Mouse (Mus musculus) G1E (cell line): Measurements from ENCODE around the gene Bche.

Experiments
- CTCF ChIP-seq: IDR thresholded peaks from 2 replicates; pipeline ENCODE4 v1.5.1; 2012; ENCODE audit warnings: low read depth, low read length, inconsistent platforms, mixed read lengths
- POLR2AphosphoS5 ChIP-seq: IDR thresholded peaks from 2 replicates; pipeline ENCODE4 v1.6.1; 2012; ENCODE audit warnings: low read depth, low read length, inconsistent platforms; ENCODE audit not compliant: insufficient replicate concordance

DNA sequence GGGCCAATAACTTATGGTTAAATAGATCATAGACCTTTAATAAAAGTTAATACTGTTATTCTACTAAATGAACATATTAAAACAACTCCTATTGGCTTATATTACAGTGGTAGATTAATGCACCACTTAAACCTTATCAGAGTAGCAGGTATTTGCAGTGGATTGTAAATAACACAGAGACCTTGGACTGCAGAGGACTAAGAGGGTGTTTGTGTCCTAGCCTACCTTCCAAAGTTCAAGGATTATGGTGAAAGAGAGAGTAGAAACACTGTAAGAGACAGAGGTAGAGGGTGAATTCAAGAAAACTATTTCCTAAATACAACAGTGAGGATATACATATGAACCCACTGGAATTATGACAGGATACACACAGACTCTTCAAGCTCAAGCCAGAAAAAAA, 17.5 kb upstream of the Bche start:
- TF ChIP-seq CTCF (no peak), POLR2AphosphoS5 (no peak)
